Mouse (Mus musculus) liver, adult 2 months (tissue): ENCODE measurements around the gene Gjb5. TPM values are rescaled to one million over a fixed set of nuclear protein-coding genes. Genes with fewer than 3 reads are reported as not detected.

Source experiments
- DNase-seq: peaks from one replicate; pipeline ENCODE4 v3.0.0-alpha.2; 2011; ENCODE audit warnings: low read depth, low spot score; ENCODE audit errors: extremely low read depth
- H3K27ac ChIP-seq: fragments of 200-500 bp; replicated peaks from 2 replicates; pipeline ENCODE4 v1.5.1; 2012; ENCODE audit warnings: low read depth, mild to moderate bottlenecking, control low read depth, inconsistent platforms, low read length; ENCODE audit not compliant: insufficient read depth
- H3K27me3 ChIP-seq: fragments of 200-500 bp; 2 replicates; pipeline ENCODE4 v1.6.1; 2012; ENCODE audit warnings: mild to moderate bottlenecking, moderate library complexity, low read length, inconsistent platforms; ENCODE audit not compliant: control insufficient read depth, insufficient read depth
- H3K36me3 ChIP-seq: fragments of 200-500 bp; 2 replicates; pipeline ENCODE4 v1.6.1; 2012; ENCODE audit warnings: low read length, inconsistent platforms; ENCODE audit not compliant: control insufficient read depth, insufficient read depth
- H3K4me1 ChIP-seq: fragments of 200-500 bp; 2 replicates; pipeline ENCODE4 v1.6.1; 2011; ENCODE audit warnings: low read length; ENCODE audit not compliant: control insufficient read depth, insufficient read depth
- H3K4me3 ChIP-seq: fragments of 200-500 bp; 2 replicates; pipeline ENCODE4 v1.5.1; 2011; ENCODE audit warnings: low read depth, mild to moderate bottlenecking, control low read depth, low read length, moderate library complexity; ENCODE audit not compliant: insufficient read depth
- H3K79me2 ChIP-seq: fragments of 200-500 bp; 2 replicates; pipeline ENCODE4 v1.6.1; 2012; ENCODE audit warnings: inconsistent platforms, mild to moderate bottlenecking, low read length, moderate library complexity; ENCODE audit not compliant: control insufficient read depth, insufficient read depth
- H3K9ac ChIP-seq: fragments of 200-500 bp; 2 replicates; pipeline ENCODE4 v1.6.1; 2012; ENCODE audit warnings: low read depth, mild to moderate bottlenecking, control low read depth, inconsistent platforms, low read length
- CTCF ChIP-seq: fragments of 200-500 bp; IDR thresholded peaks from 2 replicates; pipeline ENCODE4 v1.5.1; 2011; ENCODE audit warnings: low read depth, low read length, control low read depth
- POLR2A ChIP-seq: fragments of 200-500 bp; IDR thresholded peaks from 2 replicates; pipeline ENCODE4 v1.6.1; 2011; ENCODE audit warnings: low read length, control low read depth; ENCODE audit not compliant: insufficient read depth; ENCODE audit errors: extremely low read depth
- WGBS: fragments of 180-500 bp; shearing (Covaris S2); methylation state at CpG from one replicate; pipeline ENCODE4 v1.1.7; 2018; 5-methylcytosine and 5-hydroxymethylcytosine counted together
- polyA plus RNA-seq: library from polyadenylated mRNA; depleted of rRNA; stranded (reverse); fragments of >200 nt; gene quantifications from 2 replicates; pipeline ENCODE4 v1.2.3, GENCODE M21; 2012
- total RNA-seq: library from RNA; depleted of rRNA; stranded (reverse); fragments of >200 nt; gene quantifications from 2 replicates; pipeline ENCODE4 v1.2.3, GENCODE M21; 2014

Gjb5 gene
- total and polyA plus RNA-seq, 2 experiments: not detected

GRCm38 (mm10) chr4:127324759-127325158 is 33.2 kb downstream of the Gjb5 start:
- no peak overlapping the region for H3K27ac ChIP-seq
- WGBS: 10% methylated on average over 6 of the region's 6 CpGs

GRCm38 (mm10) chr4:127324296-127324695 is 33.7 kb downstream of the Gjb5 start:
- H3K9ac ChIP-seq: no peak overlapping the region
- peak; percentile 22 for DNase-seq
- no peaks in the 10 kb centered on the region for H3K36me3 ChIP-seq
- WGBS: 44% methylated on average over 10 of the region's 10 CpGs
- H3K27me3 ChIP-seq: no peaks in the 10 kb centered on the region
- no peak overlapping the region for H3K27ac ChIP-seq
- H3K4me3 ChIP-seq: no peak overlapping the region
- no peaks in the 10 kb centered on the region for H3K4me1 ChIP-seq
- no peaks in the 10 kb centered on the region for H3K79me2 ChIP-seq
- TF ChIP-seq CTCF (no peak), POLR2A (no peak)

More at GRCm38 (mm10) chr4:127324759-127325158, 33.2 kb downstream of the Gjb5 start:
- Histone ChIP-seq H3K9ac (no peak overlapping the region), H3K27me3 (no peaks in the 10 kb centered on the region), H3K4me1 (no peaks in the 10 kb centered on the region), H3K4me3 (no peak overlapping the region), H3K36me3 (no peaks in the 10 kb centered on the region), H3K79me2 (no peaks in the 10 kb centered on the region)
- peak; percentile 42 for DNase-seq
- TF ChIP-seq CTCF (peak; percentile 90), POLR2A (no peak)

DNA sequence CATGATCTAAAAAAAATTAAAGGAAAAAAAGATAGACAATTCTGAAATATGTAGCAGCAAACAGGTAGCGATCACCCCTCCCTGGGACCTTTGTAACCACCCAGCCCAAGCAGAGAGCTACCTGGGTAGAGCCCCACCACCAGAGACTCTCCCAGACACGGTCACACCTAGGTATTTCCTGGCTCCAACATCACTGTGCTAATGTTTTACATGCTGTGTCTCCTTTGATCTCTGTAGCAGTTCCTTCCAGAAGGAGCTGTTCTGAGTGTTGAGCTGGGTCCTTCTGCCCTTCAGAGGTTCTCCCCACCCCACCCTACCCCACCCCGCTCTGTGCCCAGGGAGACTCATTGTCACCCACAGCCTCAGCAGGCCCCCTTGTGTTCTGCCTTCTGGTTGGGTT is 34.3 kb downstream of the Gjb5 start:
- Histone ChIP-seq H3K9ac (no peak overlapping the region), H3K4me1 (no peaks in the 10 kb centered on the region), H3K4me3 (no peak overlapping the region), H3K79me2 (no peaks in the 10 kb centered on the region), H3K36me3 (no peaks in the 10 kb centered on the region), H3K27me3 (no peaks in the 10 kb centered on the region), H3K27ac (no peak overlapping the region)
- TF ChIP-seq POLR2A (no peak), CTCF (no peak)
- WGBS: 87% methylated on average over 3 of the region's 3 CpGs
- no peak for DNase-seq

GRCm38 (mm10) chr4:127319613-127320012 is 38.4 kb downstream of the Gjb5 start:
- DNase-seq: peak; percentile 33
- H3K4me3 ChIP-seq: no peak overlapping the region
- WGBS: 2% methylated on average over 3 of the region's 3 CpGs
- TF ChIP-seq CTCF (peak; percentile 69), POLR2A (no peak)
- no peaks in the 10 kb centered on the region for H3K27me3 ChIP-seq
- H3K79me2 ChIP-seq: no peaks in the 10 kb centered on the region
- H3K36me3 ChIP-seq: no peaks in the 10 kb centered on the region
- H3K9ac ChIP-seq: no peak overlapping the region
- no peaks in the 10 kb centered on the region for H3K4me1 ChIP-seq
- H3K27ac ChIP-seq: no peak overlapping the region

DNA sequence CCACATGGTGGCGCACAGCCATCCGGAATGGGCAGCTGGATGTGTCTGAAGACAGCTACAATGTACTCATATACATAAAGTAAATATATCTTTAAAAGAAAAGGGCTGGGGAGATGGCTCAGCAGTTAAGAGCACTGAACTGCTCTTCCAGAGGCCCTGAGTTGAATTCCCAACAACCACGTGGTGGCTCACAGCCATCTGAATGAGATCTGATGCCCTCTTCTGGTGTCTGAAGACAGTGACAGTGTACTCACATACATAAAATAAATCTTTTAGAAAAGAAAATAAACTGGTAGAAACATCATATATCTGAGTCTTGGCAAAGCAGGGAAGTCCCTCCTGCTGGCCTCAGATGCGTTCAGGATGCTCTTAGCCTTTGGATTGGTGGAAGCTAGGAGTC is 40.8 kb downstream of the Gjb5 start:
- no peak overlapping the region for H3K4me3 ChIP-seq
- peak; percentile 3 for DNase-seq
- H3K36me3 ChIP-seq: no peaks in the 10 kb centered on the region
- no peaks in the 10 kb centered on the region for H3K27me3 ChIP-seq
- TF ChIP-seq CTCF: no peak
- TF ChIP-seq POLR2A: no peak
- no peaks in the 10 kb centered on the region for H3K4me1 ChIP-seq
- no peak overlapping the region for H3K27ac ChIP-seq
- H3K9ac ChIP-seq: no peak overlapping the region
- no peaks in the 10 kb centered on the region for H3K79me2 ChIP-seq
- WGBS: 61% methylated on average over 4 of the region's 4 CpGs

- TF ChIP-seq POLR2A: no peak
- TF ChIP-seq CTCF: no peak
- no peaks in the 10 kb centered on the region for H3K27me3 ChIP-seq
- no peak overlapping the region for H3K9ac ChIP-seq
- H3K4me1 ChIP-seq: no peaks in the 10 kb centered on the region
- H3K4me3 ChIP-seq: no peak overlapping the region
- no peaks in the 10 kb centered on the region for H3K79me2 ChIP-seq
- no peak for DNase-seq
- 88% methylated on average over 8 of the region's 8 CpGs for WGBS
- H3K36me3 ChIP-seq: no peaks in the 10 kb centered on the region
- H3K27ac ChIP-seq: no peak overlapping the region
Observed at GRCm38 (mm10) chr4:127315753-127316152, 42.2 kb downstream of the Gjb5 start.
